ENCODE assay signal across 31 mouse cellular contexts in the genomic region with DNA sequence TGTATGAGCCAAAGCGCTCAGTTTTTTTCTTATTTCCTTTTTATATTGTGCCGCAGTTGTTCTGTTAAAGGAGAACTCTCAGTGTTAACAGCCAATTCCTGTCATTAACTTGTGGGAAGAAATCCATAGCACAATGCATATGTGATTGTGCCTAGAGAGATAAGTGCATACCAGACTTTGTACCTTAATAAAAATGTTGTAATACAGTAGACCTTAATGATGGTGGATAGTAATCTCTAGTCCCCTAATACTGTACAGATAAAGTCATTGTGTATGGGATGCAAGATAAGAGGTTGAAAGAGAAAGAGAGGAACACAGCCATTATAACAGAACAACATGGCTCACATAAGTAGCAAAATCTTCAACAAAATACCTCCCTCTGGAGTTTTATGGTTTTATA.
"Had no signal": no experiment of that assay in that cellular context is flagged by ENCODE, and none has a peak within 500 bp of the region (broad histone marks: within the 10 kb centered on the region; RNA-seq: fewer than 3 reads in every experiment).

No protein-coding gene starts in this region.

- H3K27ac ChIP-seq: heart, embryonic 10.5 days; heart, embryonic 13.5 days; heart, embryonic 15.5 days; hindbrain, embryonic 10.5 days; hindbrain, embryonic 12.5 days; hindbrain, embryonic 13.5 days; hindbrain, embryonic 15.5 days; hindbrain, postnatal 0 days; kidney, embryonic 15.5 days; kidney, postnatal 0 days; layer of hippocampus, adult 2 months; left cerebral cortex, adult 2 months had no signal

- H3K36me3 ChIP-seq: heart, embryonic 10.5 days; heart, embryonic 12.5 days; heart, embryonic 13.5 days; heart, embryonic 15.5 days; hindbrain, embryonic 10.5 days; hindbrain, embryonic 12.5 days; hindbrain, embryonic 13.5 days; hindbrain, embryonic 15.5 days; kidney, embryonic 15.5 days had no signal

- DNase-seq: heart, postnatal 10 days; heart, postnatal 14 days; heart, postnatal 36 days; heart, postnatal 4 days; kidney, adult 11 months; kidney, adult 18-20 months; kidney, adult 2 months; kidney, adult 8-10 months; kidney, adult 9 months; kidney, postnatal 10 days; kidney, postnatal 14 days; kidney, postnatal 36 days; kidney, postnatal 4 days; layer of hippocampus, adult 9-11 months; layer of hippocampus, postnatal 36 days had no signal

- H3K9me3 ChIP-seq: heart, embryonic 10.5 days; heart, embryonic 12.5 days; heart, embryonic 13.5 days; heart, embryonic 15.5 days; hindbrain, embryonic 10.5 days; hindbrain, embryonic 12.5 days; hindbrain, embryonic 13.5 days; hindbrain, embryonic 15.5 days; kidney, embryonic 15.5 days had no signal

- H3K4me1 ChIP-seq: heart, embryonic 10.5 days; heart, embryonic 12.5 days; heart, embryonic 13.5 days; heart, embryonic 15.5 days; hindbrain, embryonic 10.5 days; hindbrain, embryonic 12.5 days; hindbrain, embryonic 13.5 days; hindbrain, embryonic 15.5 days; kidney, embryonic 15.5 days had no signal

- H3K4me3 ChIP-seq: heart, embryonic 10.5 days; heart, embryonic 12.5 days; heart, embryonic 13.5 days; heart, embryonic 15.5 days; hindbrain, embryonic 10.5 days; hindbrain, embryonic 12.5 days; hindbrain, embryonic 13.5 days; hindbrain, embryonic 15.5 days; kidney, embryonic 15.5 days; layer of hippocampus, adult 2 months; left cerebral cortex, adult 2 months had no signal

- H3K4me2 ChIP-seq: heart, embryonic 11.5 days; heart, embryonic 12.5 days; heart, embryonic 13.5 days; heart, embryonic 15.5 days; hindbrain, embryonic 12.5 days; hindbrain, embryonic 13.5 days; hindbrain, embryonic 15.5 days; kidney, embryonic 15.5 days had no signal

- H3K27me3 ChIP-seq: heart, embryonic 12.5 days; heart, embryonic 13.5 days; heart, embryonic 15.5 days; hindbrain, embryonic 12.5 days; hindbrain, embryonic 15.5 days; kidney, embryonic 15.5 days had no signal

- ATAC-seq: hindbrain, embryonic 16.5 days; hindbrain, postnatal 0 days; inflammation-experienced regulatory T-cells, adult 6 months had no signal

- H3K9ac ChIP-seq: heart, embryonic 12.5 days; heart, embryonic 13.5 days; heart, embryonic 15.5 days; hindbrain, embryonic 12.5 days; hindbrain, embryonic 13.5 days; hindbrain, embryonic 15.5 days; kidney, embryonic 15.5 days had no signal
